Mouse (Mus musculus): ENCODE measurements around the gene Slc6a13. TPM values are rescaled to one million over a fixed set of nuclear protein-coding genes. Genes with fewer than 3 reads are reported as not detected.

The Slc6a13 gene
- polyA plus RNA-seq (2012; ENCODE audit: low replicate concordance) = 0.47 and 1.5 TPM in 2 replicates

DNA sequence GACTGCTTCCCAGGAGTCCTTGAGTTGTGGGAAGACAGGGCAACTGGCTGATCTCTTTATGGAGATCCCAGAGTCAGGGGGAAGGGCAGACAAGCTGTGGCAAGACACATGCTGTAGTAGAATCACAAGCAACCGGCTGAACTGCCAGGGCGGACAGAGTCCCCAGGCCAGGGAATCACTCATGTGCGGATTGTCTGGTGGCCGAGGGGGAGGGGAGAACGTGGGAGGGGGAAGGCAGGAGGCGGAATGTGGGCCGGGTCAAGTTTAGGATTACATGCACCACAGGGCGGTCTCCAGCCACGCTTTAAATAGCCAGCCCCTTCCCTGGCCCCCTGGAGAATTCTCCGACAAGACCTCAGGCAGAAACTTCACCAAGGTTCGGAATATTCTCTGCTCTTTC lies at the start of gene Slc6a13:
Gene Slc6a13 (plus strand): TSS at position 274 of the 400 bp plus-strand sequence.

DNA sequence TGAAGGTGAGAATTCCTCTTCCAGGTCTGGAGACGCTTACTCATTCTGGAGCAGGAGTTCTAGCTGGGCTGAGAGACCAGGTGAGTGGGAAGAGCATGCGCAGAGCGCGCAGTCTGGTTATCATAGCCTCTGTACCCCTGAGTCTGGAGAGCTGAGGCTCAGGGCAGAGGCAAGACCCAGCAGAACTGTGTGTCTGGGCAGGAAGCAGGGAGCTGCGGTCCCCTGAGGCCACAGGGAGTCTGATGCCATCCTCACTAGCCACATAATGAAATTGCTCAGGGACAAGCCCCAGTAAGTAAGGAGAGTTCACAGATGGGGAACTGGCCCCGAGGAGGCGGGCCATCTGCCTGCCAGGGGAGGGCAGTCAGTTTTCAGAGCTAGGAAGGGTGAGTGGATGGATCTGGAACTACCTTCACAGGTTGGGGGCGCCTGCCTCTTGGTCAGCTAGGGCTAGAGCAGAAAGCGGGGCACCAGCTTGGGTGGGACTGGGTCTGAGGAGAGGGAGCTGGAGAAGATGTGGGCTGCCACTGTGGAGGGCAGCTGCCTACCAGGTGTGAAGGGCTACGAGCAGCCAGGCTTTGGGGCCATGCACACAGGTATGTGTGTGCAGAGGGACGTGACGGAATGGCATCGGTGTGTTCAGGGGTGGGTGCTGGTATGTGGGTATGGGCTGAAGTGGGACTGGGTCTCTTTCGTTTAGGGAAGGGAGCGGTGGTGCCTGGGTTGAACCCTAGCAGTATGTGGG lies 43.2 kb downstream of the Slc6a13 start, which contains the start of gene Slc6a12:
Gene Slc6a12 (plus strand): TSS at position 51 of the 745 bp plus-strand sequence.

Other genes with a start within 250 kb of the Slc6a13 start
- gene Mical3, start 169.2 kb upstream of the Slc6a13 start, polyA plus RNA-seq (2012; ENCODE audit: low replicate concordance) = 89.3 and 96.2 TPM in 2 replicates
- 1.3 and 3.8 TPM in 2 replicates for gene Pex26, start 116.6 kb upstream of the Slc6a13 start, polyA plus RNA-seq (2012; ENCODE audit: low replicate concordance)
- 0.17 TPM in 1 of 2 replicates, not detected in the other for gene Tuba8, start 89.5 kb upstream of the Slc6a13 start, polyA plus RNA-seq (2012; ENCODE audit: low replicate concordance)
- gene Usp18, start 54.3 kb upstream of the Slc6a13 start, polyA plus RNA-seq (2012; ENCODE audit: low replicate concordance) = 0.26 and 1.7 TPM in 2 replicates
- gene Slc6a12, start 42.8 kb downstream of the Slc6a13 start, polyA plus RNA-seq (2012; ENCODE audit: low replicate concordance) = 0.19 TPM in 1 of 2 replicates, not detected in the other
- not detected in 2 replicates for gene Iqsec3, start 173.5 kb downstream of the Slc6a13 start, polyA plus RNA-seq (2012; ENCODE audit: low replicate concordance)